Mouse (Mus musculus): ENCODE results near the gene Necap2.

GRCm38 (mm10) chr4:141068655-141069054 lies 9.5 kb downstream of the Necap2 start:
- TF ChIP-seq CTCF (IDR thresholded peaks at IDR 0.05) (no peak), EP300 (IDR thresholded peaks at IDR 0.05) (no peak)
